Mouse (Mus musculus): Measurements from ENCODE around the gene F8a.
"Not testable (repeated sequence)": the region's sequence is repeated elsewhere in the genome, so short reads cannot be mapped to it uniquely, and the experiment has no call there.

F8a gene

DNA sequence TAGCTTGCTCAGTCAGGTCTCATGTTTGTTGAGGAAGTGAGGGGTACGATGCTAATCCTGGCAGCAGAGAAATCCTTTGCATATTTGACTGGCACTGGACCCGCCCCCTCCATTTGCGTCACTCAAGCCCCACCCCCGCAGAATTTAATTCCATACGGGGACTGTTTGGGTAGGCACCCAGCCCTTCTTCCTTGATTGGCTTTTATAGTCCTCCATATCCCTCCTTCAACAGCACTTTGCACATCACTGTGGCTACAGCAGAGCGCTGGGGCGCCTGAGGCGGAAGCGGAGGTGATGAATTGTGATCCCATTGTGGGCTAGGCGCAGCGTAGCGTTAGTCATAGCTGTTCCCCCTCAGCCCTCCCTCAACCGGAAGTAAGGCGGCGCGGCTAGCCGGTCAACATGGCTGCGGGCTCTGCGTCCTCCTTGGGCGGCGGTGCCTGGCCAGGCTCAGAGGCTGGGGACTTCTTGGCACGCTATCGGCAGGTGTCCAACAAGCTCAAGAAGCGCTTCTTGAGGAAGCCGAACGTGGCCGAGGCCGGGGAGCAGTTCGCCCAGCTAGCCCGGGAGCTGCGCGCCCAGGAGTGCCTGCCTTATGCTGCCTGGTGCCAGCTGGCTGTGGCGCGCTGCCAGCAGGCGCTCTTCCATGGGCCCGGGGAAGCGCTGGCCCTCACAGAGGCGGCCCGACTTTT lies at the start of gene F8a:
Gene F8a, plus strand, starts transcription at position 378 of the 692 bp plus-strand sequence.
- peak; percentile 80 to 85 for DNase-seq

DNA sequence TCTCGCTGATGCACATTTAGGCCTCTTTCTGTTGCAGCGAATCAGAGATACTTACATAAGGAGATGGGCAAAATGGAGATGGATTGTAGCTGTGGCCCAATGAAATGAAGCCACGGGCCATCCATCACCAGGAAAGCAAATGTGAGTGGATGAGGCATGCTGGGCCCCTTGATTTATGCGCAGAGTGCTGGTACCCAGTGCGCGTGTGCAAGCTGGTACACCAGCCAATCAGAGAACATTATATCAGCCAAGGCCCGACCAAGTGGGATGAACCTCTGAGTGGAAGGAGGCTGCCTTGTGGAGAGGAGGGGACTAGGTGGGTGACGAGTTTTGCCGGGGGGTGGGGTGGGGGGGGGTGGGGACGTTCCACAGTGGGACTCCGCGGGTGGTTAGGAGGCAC lies 36.2 kb upstream of the F8a start, which contains the start of gene Xlr3b:
Gene Xlr3b, plus strand, starts transcription at position 274 of the 400 bp plus-strand sequence.
- peak; percentile 0 to 31 for DNase-seq

DNA sequence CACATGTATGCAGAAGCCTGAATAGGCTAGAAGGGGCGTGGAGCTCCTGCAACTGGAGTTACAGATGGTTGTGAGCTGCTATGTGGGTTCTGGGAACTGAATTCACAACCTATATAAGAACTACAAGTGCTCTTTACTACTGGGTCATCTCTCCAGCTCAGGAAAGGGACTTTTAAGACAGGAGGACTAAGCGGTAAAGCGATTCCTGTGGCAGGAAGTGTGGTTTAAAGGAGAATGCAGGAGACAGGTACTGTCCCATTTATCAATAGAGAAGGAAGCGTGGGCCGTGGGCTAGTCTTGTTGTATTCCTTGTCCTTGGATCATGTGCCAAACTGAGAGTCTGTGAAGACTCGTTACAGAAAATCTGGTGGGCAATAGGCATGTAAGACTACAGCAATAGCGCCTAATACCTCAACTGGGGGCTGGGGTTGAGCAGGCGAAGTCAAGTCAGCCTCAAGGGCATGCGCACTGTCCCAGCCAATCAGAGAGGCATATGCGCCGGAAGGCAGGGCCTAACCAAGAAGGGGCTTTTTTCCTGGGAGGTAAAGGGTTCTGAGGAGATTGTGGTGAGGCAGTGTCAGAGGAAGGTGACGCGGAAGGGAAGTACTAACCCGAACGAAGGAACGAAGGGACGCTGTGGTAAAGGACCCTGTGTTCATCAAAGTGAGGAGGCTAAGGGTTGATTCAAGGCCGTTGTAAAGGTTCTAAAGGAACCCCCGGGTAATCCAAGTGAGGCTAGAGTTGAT lies 14.1 kb upstream of the F8a start, which contains the start of gene Xlr4b:
Gene Xlr4b, plus strand, starts transcription at position 515 of the 746 bp plus-strand sequence.
- DNase-seq, result not testable (repeated sequence)

DNA sequence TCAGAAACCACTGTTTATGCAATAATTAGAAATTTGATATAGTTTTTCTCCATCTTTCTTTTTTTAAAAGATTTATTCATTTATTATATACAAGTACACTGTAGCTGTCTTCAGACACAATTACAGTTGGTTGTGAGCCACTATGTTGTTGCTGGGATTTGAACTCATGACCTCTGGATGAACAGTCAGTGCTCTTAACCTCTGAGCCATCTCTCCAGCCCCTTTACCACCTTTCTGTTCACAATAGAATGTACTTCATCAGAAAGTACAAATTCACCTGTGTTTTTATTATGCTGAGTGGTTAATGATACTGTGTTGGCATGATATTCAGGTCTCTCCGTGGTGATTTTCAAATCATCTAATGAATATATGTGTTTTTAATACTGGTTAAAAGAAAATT lies 2.7 kb upstream of the F8a start:
- DNase-seq, result no peak

DNA sequence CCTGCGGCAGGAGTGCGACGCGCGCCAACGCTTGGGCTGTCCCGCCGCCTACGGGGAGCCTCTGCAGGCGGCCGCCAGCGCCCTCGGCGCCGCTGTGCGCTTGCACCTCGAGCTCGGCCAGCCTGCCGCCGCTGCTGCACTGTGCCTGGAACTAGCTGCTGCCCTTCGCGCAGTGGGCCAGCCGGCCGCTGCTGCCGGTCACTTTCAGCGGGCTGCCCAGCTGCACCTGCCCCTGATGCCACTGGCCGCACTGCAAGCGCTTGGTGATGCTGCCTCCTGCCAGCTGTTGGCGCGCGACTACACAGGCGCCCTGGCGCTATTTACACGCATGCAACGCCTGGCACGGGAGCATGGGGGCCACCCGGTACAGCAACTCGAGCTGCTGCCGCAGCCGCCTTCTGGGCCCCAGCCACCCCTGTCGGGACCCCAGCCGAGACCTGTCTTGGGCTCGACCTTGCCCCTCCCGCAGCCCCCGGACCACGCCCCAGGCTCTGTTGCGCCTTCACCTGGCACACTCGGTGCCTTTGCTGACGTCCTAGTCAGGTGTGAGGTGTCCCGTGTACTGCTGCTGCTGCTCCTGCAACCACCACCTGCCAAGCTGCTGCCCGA lies 619 bp downstream of the F8a start:
- peak; percentile 50 to 73 for DNase-seq

DNA sequence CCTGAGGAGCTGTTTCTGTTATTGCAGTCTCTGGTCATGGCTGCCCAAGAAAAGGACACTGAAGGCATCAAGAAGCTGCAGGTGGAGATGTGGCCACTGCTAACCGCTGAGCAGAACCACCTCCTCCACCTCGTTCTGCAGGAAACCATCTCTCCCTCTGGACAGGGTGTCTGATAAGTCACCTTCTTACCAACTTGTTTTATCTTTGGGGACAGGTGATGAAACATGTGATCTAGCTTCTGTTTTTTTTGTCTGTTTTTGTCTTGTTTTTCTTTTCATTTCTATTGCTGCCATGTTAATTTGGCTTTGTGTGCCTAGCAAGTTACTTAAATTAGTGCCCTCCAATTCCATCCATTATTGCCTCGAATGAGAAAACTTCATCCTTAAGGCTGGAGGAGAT lies 1.2 kb downstream of the F8a start:
- DNase-seq, result no peak

DNA sequence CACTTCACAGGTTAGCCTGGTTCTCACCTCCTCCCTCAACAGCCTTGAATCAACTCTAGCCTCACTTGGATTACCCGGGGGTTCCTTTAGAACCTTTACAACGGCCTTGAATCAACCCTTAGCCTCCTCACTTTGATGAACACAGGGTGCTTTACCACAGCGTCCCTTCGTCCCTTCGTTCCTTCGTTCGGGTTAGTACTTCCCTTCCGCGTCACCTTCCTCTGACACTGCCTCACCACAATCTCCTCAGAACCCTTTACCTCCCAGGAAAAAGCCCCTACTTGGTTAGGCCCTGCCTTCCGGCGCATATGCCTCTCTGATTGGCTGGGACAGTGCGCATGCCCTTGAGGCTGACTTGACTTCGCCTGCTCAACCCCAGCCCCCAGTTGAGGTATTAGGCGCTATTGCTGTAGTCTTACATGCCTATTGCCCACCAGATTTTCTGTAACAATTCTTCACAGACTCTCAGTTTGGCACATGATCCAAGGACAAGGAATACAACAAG lies 14.8 kb downstream of the F8a start, which contains the start of gene Xlr4c:
Gene Xlr4c, minus strand, starts transcription at position 310 of the 505 bp plus-strand sequence.
- not testable (repeated sequence) for DNase-seq

DNA sequence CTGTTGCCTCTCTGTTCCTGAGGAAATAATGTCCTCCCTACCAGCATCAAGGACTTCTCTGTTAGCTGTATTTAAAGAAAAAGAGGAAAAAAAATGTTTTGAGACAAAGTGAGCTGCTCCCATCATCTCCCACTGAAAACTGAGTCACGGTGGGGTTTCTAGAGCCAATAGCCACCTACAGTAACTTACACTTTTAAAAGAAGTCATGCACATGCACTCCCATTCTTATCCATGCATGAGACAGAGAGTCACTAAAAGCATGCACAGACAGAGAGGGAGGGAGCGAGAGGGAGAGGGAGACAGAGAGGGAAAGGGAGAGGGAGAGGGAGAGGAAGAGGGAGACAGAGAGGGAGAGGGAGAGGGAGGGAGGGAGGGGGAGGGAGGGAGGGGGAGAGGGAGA lies 34.3 kb downstream of the F8a start:
- DNase-seq, result not testable (repeated sequence)

DNA sequence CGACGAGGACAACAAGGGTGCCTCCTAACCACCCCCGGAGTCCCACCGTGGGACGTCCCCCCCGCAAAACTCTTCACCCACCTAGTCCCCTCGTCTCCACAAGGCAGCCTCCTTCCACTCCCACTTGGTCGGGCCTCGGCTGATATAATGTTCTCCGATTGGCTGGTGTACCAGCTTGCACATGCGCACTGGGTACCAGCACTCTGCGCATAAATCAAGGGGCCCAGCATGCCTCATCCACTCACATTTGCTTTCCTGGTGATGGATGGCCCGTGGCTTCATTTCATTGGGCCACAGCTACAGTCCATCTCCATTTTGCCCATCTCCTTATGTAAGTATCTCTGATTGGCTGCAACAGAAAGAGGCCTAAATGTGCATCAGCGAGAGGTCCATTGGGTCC lies 37.2 kb downstream of the F8a start, which contains the start of gene Xlr3c:
Gene Xlr3c, minus strand, starts transcription at position 121 of the 400 bp plus-strand sequence.
- not testable (repeated sequence) for DNase-seq
